Comparison of ENCODE assay signal across 22 mouse cellular contexts in genomic region chr4:81421621-81422020, GRCm38 (mm10).
"Had no signal": no experiment of that assay in that cellular context is flagged by ENCODE, and none has a peak within 500 bp of the region (broad histone marks: within the 10 kb centered on the region; RNA-seq: fewer than 3 reads in every experiment).

No protein-coding gene starts in this region.

- ATAC-seq: hindbrain, postnatal 0 days; intestine, embryonic 16.5 days; liver, embryonic 12.5 days had no signal

- H3K9me3 ChIP-seq: heart, embryonic 12.5 days; hindbrain, embryonic 13.5 days; hindbrain, embryonic 15.5 days; kidney, embryonic 15.5 days; limb, embryonic 13.5 days; limb, embryonic 15.5 days; liver, embryonic 12.5 days had no signal

- H3K36me3 ChIP-seq: hindbrain, embryonic 13.5 days; hindbrain, embryonic 15.5 days; limb, embryonic 15.5 days; liver, embryonic 12.5 days had no signal

- H3K4me3 ChIP-seq: heart, adult 2 months; heart, embryonic 12.5 days; hindbrain, embryonic 13.5 days; hindbrain, embryonic 15.5 days; kidney, embryonic 15.5 days; layer of hippocampus, adult 2 months; left cerebral cortex, adult 2 months; limb, embryonic 13.5 days; limb, embryonic 15.5 days; liver, embryonic 12.5 days had no signal

- H3K4me2 ChIP-seq: heart, embryonic 12.5 days; hindbrain, embryonic 13.5 days; hindbrain, embryonic 15.5 days; kidney, embryonic 15.5 days; limb, embryonic 13.5 days; limb, embryonic 15.5 days; liver, embryonic 12.5 days had no signal

- H3K9ac ChIP-seq: heart, embryonic 12.5 days; hindbrain, embryonic 13.5 days; hindbrain, embryonic 15.5 days; kidney, embryonic 15.5 days; limb, embryonic 13.5 days; limb, embryonic 15.5 days; liver, embryonic 12.5 days; liver, embryonic 14.5 days had no signal

- DNase-seq: gastrocnemius, postnatal 10 days; gastrocnemius, postnatal 25 days; kidney, adult 11 months; kidney, adult 2 months; kidney, adult 9 months; kidney, postnatal 14 days; kidney, postnatal 36 days; left cerebral cortex, postnatal 4 days had no signal

- H3K27ac ChIP-seq: heart, adult 2 months; hindbrain, embryonic 13.5 days; hindbrain, embryonic 15.5 days; hindbrain, postnatal 0 days; kidney, embryonic 15.5 days; kidney, postnatal 0 days; layer of hippocampus, adult 2 months; left cerebral cortex, adult 2 months; limb, embryonic 13.5 days; limb, embryonic 15.5 days; liver, embryonic 12.5 days; liver, embryonic 14.5 days had no signal

- H3K4me1 ChIP-seq: hindbrain, embryonic 15.5 days; limb, embryonic 15.5 days; liver, embryonic 12.5 days had no signal

- H3K27me3 ChIP-seq: heart, embryonic 12.5 days; hindbrain, embryonic 13.5 days; hindbrain, embryonic 15.5 days; kidney, embryonic 15.5 days; limb, embryonic 13.5 days; limb, embryonic 15.5 days; liver, embryonic 12.5 days had no signal
